Mouse (Mus musculus): ENCODE data around the gene Cald1.

The Cald1 gene

GRCm38 (mm10) chr6:34668739-34669254 is 70.5 kb downstream of the Cald1 start:
- no peak for DNase-seq (ENCODE audit: low read depth)

- no peak for DNase-seq (ENCODE audit: low read depth)
Observed at GRCm38 (mm10) chr6:34671355-34671754, 73.1 kb downstream of the Cald1 start.

GRCm38 (mm10) chr6:34674416-34674815 is 76.1 kb downstream of the Cald1 start:
- no peak for DNase-seq (ENCODE audit: low read depth)

GRCm38 (mm10) chr6:34674897-34675296 is 76.6 kb downstream of the Cald1 start:
- peak; percentile 3 for DNase-seq (ENCODE audit: low read depth)

GRCm38 (mm10) chr6:34682126-34682525 is 83.8 kb downstream of the Cald1 start:
- no peak for DNase-seq (ENCODE audit: low read depth)

GRCm38 (mm10) chr6:34684886-34685285 is 86.6 kb downstream of the Cald1 start:
- DNase-seq (ENCODE audit: low read depth), result no peak

- no peak for DNase-seq (ENCODE audit: low read depth)
Observed at GRCm38 (mm10) chr6:34688971-34689370, 90.7 kb downstream of the Cald1 start.

- no peak for DNase-seq (ENCODE audit: low read depth)
Observed at GRCm38 (mm10) chr6:34691416-34691815, 93.1 kb downstream of the Cald1 start.

- no peak for DNase-seq (ENCODE audit: low read depth)
Observed at GRCm38 (mm10) chr6:34694096-34694495, 95.8 kb downstream of the Cald1 start.

GRCm38 (mm10) chr6:34703421-34704120 is 105.3 kb downstream of the Cald1 start:
- no peak for DNase-seq (ENCODE audit: low read depth)

GRCm38 (mm10) chr6:34707521-34707920 is 109.2 kb downstream of the Cald1 start:
- no peak for DNase-seq (ENCODE audit: low read depth)

- no peak for DNase-seq (ENCODE audit: low read depth)
Observed at GRCm38 (mm10) chr6:34708650-34709265, 110.5 kb downstream of the Cald1 start.

- DNase-seq (ENCODE audit: low read depth), result no peak
Observed at GRCm38 (mm10) chr6:34709289-34709688, 111.0 kb downstream of the Cald1 start.

- DNase-seq (ENCODE audit: low read depth), result no peak
Observed at GRCm38 (mm10) chr6:34709946-34710682, 111.8 kb downstream of the Cald1 start.

GRCm38 (mm10) chr6:34710848-34711247 is 112.5 kb downstream of the Cald1 start:
- no peak for DNase-seq (ENCODE audit: low read depth)

- DNase-seq (ENCODE audit: low read depth), result no peak
Observed at GRCm38 (mm10) chr6:34711620-34712019, 113.3 kb downstream of the Cald1 start.

GRCm38 (mm10) chr6:34713169-34713568 is 114.9 kb downstream of the Cald1 start:
- no peak for DNase-seq (ENCODE audit: low read depth)

- DNase-seq (ENCODE audit: low read depth), result no peak
Observed at GRCm38 (mm10) chr6:34713777-34714176, 115.5 kb downstream of the Cald1 start.

- no peak for DNase-seq (ENCODE audit: low read depth)
Observed at GRCm38 (mm10) chr6:34714612-34715011, 116.3 kb downstream of the Cald1 start.

GRCm38 (mm10) chr6:34716206-34716887 is 118.0 kb downstream of the Cald1 start:
- DNase-seq (ENCODE audit: low read depth), result no peak

- no peak for DNase-seq (ENCODE audit: low read depth)
Observed at GRCm38 (mm10) chr6:34716888-34717635, 118.8 kb downstream of the Cald1 start.

GRCm38 (mm10) chr6:34717651-34718050 is 119.4 kb downstream of the Cald1 start:
- DNase-seq (ENCODE audit: low read depth), result no peak

All from naive thymus-derived CD4-positive, alpha-beta T cell, adult 2 months (primary cell).